Mouse (Mus musculus) induced T-regulatory cell, adult 2 months (primary cell): ENCODE measurements around the gene Upp2.

Source experiments
- DNase-seq: peaks from one replicate; pipeline ENCODE4 v3.0.0-alpha.2; 2012; ENCODE audit warnings: low read depth

The Upp2 gene

DNA sequence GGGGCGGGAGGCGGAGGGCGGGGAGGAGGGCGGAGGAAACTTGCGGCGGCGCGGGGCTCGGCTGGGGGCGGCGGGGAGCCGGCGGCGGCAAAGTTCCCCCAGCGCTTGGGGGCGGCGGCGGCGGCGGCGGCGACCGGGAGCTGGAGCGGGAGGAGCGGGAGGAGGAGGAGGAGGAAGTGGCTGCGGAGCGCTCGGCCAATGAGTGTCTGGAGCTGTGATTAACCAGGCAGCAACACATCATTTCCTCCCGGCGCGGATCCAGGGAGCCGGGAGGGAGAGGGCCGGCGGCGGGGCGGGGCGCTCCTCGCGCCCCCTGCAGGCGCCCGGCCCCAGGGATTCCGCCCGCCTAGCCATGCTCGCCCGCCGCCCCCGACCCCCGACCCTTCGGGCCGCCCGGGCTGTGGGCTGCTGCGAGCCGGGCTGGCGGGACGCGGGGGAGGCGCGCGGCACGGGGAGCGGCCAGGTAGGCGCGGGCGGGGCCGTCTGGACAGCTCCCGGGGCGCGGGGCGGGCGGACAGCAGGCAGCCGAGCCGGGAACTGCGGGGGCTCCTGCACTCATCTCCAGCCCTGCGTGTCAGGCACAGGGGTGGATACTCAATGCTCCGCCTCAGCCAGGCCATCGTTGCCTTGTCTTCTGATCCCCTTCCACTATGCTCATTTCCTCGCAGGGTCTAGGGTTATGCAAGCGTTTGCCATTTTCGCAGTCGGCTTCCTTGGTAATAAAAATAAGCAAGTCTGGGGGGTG lies at the start of gene Upp2, which contains the start of gene Acvr1:
Upp2 (plus strand) TSS at position 233 of the 745 bp plus-strand sequence.
Acvr1 (minus strand) TSS at position 92 of the 745 bp plus-strand sequence.
- DNase-seq = peak; percentile 60

DNA sequence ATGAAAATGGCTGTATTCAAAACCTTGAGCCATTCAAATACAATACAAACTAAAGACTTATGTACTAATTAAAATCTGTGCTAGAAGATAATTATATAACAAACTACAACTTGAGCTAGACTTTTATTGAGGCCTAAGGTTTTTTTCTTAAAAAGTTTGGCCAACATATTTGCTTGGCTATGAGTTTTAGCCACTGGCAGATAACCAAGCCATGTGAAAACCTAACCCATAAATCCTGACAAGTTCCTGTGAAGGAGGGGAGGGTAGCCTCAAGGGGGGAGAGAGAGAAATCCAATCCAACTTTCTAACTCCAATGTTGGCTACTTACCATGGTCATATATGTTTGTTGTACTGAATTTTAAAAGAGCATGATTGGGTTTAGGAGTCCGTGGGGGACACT lies 48.6 kb upstream of the Upp2 start:
- DNase-seq = no peak

DNA sequence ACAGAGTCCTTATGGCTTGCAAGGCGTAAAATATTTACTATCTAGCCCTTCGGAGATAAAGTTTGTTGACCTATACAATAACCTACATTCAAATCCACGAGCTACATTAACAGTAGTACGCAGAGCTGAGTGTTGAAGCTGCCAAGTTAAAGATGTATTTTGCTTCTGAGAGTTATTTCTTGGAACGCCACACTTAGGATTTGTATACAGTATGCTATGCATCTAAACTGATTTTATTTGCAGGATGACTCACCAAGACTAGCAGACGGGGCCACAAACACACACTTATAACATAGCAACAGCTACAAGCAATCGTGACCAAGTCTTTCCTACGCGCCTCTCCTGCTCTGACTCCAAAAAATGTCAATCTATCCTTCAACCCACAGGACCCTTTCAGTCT lies 46.4 kb upstream of the Upp2 start:
- DNase-seq = no peak

DNA sequence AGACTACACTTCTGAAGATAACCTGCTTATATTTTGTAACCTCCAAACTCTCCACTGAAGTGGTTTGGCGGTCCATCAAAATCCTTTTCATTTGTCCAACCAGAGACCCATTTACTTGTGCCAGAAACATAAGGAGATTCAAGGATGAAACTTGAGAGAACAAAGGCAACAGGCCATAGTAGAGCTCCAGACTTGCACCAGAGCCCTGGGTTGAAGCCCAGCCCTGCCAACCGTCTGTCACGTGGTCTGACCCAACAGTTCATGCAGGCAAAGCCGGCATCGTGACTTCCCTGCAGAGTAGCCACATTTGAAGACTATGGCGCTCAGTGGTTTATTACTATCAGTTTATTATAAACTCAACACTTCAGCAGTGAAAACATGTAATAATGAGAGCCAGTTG lies 45.5 kb upstream of the Upp2 start:
- no peak for DNase-seq

DNA sequence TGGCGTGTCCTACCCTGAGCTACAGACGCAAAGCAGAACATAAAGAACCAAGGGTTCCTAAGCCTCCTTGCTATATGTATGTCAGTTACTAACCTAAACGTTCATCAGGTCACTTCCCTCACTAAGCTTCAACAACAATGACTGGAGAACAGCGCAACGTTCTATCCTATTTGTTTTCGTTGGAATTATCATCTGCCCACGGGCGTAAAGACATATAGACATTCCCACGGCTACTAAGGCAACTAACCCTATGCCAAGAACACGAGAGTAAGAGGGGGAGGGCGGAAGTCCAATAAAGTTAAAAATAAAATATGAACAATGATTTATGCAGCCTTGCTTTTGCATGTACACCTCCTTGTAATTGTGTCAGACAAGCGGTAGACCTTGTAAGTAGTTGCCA lies 44.0 kb upstream of the Upp2 start:
- DNase-seq = no peak

DNA sequence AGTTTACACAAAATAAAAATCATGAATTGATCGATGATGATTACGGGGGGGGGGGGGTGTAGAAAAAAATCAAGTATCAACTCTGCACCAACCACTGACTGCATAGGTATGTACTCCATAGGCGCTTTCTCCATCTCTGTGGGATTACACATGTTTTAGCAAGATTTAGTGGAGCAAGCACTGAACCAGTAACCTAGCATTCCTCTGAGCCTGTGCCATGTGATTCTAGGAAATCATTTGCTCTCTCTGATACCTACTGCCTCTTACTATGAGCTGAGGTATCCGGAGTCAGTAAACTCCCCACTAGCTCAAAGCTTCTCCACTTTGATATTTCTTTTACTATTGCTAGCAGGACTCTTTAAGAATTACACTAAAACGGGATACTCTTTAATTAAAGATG lies 43.2 kb upstream of the Upp2 start:
- DNase-seq = no peak

DNA sequence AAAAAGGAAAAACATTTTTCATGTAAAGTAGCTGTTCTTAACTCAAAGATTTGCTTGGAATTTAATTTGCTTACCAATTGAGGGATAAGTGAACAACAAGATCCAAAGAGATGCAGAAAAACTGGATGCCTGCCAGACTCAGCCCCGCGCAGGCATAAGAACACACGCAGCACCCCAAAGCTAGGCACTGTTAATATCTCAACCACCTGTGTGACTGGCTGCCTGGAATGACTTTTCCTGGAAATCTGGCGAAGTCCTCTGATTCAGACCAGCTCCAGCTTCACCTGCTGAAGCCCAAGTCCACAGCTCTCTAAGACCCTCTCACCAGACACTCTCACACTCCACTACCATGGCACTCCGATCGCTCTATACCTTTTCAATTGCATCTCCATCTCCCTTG lies 42.7 kb upstream of the Upp2 start:
- no peak for DNase-seq

DNA sequence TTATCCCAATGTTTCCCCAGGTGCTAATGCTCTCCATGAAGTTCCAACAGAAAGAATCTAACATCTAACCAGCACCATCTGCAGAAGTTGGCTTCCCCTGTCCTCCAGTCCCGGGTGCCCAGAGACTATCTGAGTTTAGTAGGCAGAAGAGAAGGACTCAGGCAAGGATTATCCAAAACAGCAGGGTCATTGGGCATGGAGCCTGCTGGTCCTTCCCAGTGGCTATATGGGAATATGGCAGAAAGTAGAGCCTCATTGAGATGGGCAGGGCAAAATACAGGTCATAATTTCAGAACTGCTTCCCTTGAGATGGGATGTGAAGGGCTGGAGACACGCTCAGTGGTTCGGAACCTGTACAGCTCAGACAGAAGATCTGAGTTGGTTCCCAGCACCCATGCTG lies 39.3 kb upstream of the Upp2 start:
- DNase-seq = no peak

DNA sequence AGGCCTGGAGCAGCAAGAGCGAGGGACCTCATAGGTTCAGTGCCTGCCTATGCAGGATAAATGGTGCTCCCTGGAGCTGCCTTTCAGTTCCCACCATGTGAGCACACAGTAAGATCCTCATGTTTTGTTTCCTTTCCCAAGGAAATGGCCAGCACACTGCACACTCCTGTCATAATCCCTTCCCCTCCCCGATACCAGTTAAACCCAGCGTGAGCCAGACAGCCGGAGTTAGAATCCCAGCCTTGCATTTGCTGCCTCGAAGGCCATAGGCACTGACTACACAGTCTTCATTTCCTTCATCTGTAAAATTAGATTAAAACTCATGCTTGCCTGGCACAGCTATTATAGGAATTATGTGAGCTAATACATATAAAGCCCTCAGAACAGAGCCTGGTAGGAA lies 37.7 kb upstream of the Upp2 start:
- no peak for DNase-seq

DNA sequence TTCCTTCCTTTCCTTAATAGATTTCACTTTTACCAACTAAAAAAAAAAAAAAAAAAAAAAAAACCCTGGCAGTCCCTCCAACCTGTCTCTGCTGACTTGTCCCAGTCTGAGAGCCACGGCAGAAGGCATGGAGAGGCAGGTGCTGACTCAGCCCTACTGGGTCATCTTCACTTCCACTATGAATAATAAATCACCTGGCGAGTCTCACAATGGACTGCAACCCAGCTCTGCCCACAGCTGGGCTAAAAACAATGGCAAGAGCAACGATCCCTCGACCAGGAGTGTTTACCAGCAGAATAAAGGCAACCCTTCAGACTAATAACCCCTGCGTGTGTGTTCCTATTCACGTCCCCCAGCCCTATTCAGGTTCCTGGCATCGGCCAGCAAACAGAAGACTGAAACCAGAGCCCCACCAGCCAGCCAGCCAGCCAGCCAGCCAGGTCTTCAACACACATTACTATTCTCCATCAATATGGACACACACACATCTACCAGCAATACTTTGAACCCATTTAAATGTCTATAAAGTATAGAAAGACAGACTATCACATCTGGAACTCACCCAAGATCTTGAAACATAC lies 37.1 kb upstream of the Upp2 start:
- DNase-seq = no peak

DNA sequence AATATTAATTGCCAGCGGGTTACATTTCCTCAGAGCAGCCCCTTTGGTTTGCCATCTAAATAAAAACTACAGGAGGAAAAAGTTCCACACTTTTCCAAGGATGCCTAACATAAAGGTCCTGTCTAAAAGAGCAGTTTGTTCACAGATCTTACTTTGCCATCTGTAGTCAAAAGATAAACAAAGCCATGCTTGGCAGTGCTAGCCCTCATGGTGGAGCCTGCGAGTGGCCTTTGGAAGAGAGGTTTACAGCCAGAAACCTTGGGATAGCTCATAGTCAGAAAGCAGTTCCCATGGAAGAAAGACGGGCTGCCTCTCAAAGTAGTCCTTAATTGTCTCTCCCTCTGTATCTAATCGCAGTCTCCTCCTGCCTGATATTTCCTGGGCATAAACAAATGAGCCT lies 36.6 kb upstream of the Upp2 start:
- no peak for DNase-seq

DNA sequence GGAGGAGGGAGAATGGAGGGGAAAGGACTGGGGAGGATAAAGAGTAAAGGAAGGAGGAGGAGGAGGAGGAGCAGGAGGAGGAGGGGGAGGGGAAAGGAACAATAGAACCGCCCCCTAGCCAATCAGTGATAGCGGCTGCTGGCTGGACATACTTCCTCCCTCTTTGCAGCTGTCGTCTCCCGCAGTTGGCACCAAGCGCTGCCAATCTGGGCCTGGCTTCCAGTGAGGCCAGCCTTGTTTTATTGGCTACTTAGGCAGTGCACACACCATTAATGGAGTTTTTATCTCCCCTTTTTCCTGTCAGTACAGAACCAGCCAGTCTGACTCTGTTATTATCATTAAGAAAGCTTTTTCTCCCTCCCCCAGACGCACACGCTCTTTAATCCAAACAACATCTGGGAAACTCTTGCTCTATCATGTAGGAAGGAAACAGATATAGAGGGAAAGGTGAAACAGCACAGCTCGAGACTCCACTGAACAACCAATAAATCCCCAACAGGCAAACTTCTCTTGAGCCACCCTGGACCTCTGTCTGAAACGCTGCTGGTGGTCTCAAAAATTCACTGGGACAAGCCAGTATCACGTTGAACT lies 34.7 kb upstream of the Upp2 start:
- no peak for DNase-seq

DNA sequence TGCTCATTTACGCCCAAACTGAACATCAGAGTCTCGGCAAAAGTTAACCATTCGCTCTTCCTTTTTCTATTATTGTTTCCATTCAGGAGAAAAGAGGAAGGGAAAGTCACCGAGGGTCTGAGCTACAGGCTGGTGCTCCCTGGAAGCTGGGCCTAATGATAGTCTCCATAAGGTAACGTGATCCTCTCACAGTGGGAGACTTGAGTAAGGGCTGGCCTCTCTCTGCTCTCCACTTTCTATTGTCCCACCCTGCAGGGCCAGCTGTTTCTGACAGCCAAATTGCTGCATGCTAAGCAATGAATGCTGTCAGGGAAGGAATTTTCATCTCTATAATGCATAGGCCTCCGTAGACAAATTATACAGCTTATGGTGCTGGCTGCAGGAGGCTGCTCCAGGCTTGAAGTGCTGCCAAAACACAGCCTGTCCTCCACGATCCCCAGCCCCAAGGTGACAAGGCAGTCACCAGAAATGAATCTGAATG lies 33.5 kb upstream of the Upp2 start:
- no peak for DNase-seq

DNA sequence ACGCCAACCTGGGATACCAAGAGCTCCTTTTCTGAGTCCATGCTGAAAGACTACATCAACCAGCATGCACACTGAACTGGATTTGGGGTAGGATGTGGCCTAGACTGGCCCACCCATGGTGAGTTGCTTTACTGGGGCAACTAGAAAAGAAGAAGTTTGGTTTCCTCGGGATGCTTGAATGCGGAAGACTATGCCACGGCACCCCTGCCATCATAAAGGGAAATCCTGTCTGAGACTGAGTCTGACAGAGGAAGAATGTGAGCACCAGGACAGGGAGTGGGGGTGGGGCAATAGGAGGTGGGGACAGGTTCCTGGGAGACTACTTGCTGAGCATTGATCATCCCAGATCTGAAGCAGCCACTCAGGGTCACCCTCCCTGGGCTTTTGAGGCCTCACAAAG lies 32.7 kb upstream of the Upp2 start:
- DNase-seq = no peak

DNA sequence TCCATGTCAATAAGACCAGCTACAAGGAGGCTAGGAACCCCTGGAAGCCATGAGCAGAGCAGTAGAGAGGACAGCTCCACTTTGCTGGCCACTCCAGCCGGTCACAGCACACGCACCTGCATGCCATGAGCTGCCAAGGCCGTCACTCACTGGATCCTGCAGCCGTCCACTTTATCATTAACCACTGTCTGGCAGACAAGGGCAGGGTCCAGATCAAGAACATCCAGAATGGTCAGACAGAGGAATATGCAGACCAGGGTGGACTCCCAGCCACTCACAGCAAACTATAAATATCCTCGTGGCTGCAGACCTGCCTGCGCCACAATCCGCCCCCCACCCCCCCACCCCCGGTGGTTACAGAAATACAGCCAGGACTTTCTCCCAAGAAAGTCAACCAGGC lies 31.9 kb upstream of the Upp2 start:
- DNase-seq = no peak

DNA sequence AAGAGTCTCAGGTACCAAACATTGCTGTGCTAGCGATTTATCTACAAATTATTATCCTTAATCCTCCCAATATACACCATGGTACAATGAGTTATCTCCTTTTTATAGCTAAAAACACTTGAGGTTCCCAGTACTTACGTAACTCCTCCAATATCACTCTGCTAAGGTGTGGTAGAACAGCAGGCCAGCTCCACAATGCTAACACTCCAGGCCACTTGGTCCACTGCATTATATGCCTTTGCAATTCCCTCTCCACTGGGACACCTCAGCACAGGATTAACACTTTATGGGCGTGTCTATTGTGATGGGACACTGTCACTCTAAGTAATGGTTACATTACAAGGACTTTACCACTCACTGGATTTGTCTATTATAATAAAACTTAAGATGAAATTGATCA lies 30.3 kb upstream of the Upp2 start:
- no peak for DNase-seq

DNA sequence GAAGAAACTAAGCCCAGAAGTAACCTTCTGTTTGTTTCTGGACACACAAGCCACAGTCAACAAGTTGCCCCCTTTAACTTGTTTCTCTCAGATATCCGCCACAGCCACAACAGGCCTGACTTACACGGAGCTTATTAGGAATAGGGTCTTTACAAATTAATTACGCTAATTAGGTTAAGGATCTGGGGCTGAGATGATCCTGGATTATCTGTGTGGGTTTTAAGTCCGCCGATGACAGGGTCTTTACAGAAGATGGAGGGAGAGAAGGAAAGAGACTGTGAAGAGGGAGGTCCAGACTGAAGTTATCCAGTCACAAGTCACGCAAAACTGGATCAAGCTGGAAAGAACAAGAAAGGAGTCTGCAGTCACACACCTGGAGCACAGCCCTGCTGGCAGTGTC lies 28.9 kb upstream of the Upp2 start:
- DNase-seq = no peak

DNA sequence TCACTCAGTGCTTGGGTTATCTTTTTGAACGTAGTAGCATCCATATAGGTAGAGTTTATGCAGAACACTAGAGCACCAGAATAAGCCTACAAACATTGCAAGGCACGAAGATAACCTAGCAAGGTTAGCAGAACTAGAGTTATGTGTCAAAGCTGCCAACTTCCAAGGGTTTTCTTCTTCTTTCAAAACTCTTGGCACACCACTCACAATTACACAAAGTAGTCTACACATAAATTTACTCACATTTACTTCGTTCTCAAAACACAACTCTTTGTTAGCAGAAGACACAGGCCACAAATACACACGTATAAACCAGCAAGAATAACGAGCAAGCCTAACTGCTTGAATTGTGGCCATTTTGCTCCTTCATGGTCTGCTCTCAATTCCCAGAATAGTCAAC lies 23.8 kb upstream of the Upp2 start:
- no peak for DNase-seq

DNA sequence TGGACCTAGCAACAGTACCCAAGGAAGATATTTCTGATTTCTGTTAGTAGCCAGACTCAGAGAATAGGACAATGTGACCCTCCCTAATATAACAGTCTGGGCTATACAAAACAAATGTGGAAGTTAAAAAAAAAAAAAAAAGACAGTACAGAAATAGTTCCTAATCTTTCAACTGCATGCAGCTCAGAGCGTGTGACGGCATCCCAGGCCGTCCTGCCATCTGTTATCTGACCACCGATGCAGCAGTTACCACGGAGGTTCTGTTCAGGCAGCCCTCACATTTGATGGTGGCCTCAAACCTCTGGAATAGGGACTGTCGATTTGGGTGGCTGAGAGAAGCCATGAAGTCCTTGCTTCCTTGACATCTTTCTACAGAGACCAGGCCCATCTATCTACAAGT lies 22.7 kb upstream of the Upp2 start:
- DNase-seq = no peak

DNA sequence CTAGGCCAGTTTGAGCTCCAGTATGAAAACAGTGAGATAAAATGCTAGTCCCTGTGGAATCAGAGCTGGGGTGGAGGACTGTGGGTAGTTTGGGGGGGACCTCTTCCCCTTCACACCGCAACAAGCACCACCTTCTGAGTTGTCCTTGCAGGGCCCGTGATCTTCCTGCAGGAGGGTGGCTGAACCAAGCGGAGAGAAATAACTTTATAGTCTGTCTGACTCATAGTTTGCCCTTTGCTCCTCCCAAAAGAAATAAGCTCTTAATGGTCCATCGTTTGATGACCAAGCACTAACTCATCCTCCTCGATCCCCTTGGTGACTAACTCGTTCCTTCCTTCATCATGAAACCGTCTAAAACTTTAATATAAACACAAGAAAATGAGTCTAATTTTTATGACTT lies 20.8 kb upstream of the Upp2 start:
- no peak for DNase-seq

DNA sequence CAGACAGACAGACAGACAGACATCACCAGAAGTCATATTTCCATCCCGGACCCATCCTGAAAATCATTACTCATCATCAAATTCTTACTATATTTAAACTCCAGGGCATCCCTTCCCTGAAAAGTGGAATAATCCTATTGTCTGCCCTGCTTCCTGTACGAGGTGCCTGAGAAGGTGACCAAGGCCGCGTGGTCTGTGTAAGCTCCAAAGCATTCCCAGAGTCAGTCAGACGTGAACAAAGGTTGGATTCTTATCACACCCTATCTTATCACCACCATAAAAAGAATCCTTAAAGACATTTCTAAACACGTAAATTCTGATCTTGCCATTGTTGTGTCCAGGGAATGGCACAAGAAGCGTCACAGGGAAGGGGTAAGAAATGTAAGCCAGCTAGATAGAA lies 18.2 kb upstream of the Upp2 start:
- no peak for DNase-seq

DNA sequence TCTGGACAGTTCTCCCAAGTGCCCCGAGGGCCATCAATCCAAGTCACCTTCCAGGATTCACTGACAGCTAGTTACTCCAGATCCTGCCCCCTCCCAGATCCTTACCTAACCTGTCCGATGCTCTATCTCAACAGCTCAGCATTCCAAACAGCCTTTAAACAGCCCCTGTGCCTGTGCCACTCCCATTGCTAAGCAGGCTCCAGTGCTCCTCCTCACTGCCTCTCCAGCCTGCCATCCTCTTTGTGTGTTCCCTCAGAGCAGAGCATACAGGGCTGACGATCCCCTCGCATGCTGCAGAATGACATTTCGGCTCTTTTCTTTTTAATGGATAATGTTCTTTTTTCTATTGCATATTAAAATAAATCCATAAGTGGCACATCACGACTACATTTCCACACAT lies 17.1 kb upstream of the Upp2 start:
- DNase-seq = no peak

DNA sequence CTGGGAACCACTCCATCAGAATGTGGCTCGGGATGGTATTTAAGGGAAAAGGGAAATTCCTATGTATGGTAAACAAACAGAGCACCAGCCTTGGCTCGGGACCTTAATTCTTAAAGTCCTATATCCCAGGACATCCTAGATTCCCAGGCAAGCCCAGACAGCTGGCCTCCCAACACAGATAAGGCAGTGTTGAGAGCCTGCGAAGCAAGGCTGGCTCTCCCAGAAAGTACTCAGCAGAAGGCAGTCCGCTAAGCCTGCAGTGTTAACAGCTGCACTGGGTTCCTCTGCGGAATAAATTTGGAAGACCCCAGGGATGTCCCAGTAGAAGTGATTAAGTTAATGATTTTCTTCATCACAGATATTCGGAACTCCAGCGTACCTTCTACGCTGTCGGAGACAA lies 16.6 kb upstream of the Upp2 start:
- no peak for DNase-seq

DNA sequence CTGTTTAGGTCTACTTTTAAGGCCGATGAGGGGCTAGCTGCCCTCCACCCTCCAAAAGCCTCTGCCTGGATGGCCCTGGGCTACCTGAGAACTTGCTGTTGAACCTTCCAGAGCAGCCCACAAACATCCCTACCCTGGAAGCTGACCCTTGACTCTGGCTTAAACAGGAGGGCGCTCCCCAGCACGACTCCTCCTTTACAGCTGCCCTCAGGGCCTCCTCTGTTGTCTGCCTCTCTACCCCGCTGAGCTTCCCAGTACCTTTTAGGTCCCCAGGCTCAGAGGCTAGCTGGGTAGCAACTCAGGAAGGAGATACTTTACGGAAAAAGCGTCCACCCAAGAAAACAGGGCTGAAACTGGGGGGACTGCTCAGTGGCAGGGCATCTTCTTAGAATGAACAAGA lies 15.2 kb upstream of the Upp2 start:
- no peak for DNase-seq
